Mouse (Mus musculus) midbrain, embryonic 14.5 days (tissue): ENCODE results near the gene Gm20388. TPM values are rescaled to one million over a fixed set of nuclear protein-coding genes. Genes with fewer than 3 reads are reported as not detected.

Source experiments
- ATAC-seq: fragments of 200-750 bp; cut with Nextera tagmentation; 2 replicates; pipeline ENCODE4 v1.8.0; 2017; ENCODE audit warnings: moderate number of reproducible peaks, moderate library complexity; ENCODE audit not compliant: low FRiP score, low TSS enrichment
- DNase-seq: peaks from one replicate; pipeline ENCODE4 v3.0.0-alpha.2; 2015
- H3K27ac ChIP-seq: fragments of 300-500 bp; sonication (generic); replicated peaks from 2 replicates; pipeline ENCODE4 v1.5.1; 2014; ENCODE audit warnings: mild to moderate bottlenecking, low read depth, low read length, moderate library complexity
- H3K27me3 ChIP-seq: fragments of 300-500 bp; sonication (generic); 2 replicates; pipeline ENCODE4 v1.6.1; 2014; ENCODE audit warnings: low read length, control low read depth, mixed read lengths; ENCODE audit not compliant: control insufficient read depth, insufficient read depth
- H3K36me3 ChIP-seq: fragments of 300-500 bp; sonication (generic); 2 replicates; pipeline ENCODE4 v1.6.1; 2014; ENCODE audit warnings: low read length, control low read depth; ENCODE audit not compliant: control insufficient read depth, insufficient read depth
- H3K4me1 ChIP-seq: fragments of 300-500 bp; sonication (generic); 2 replicates; pipeline ENCODE4 v1.6.1; 2014; ENCODE audit warnings: mild to moderate bottlenecking, antibody characterized with exemption, low read length, control low read depth; ENCODE audit not compliant: control insufficient read depth, insufficient read depth
- H3K4me2 ChIP-seq: fragments of 300-500 bp; sonication (generic); 2 replicates; pipeline ENCODE4 v1.6.1; 2014; ENCODE audit warnings: mild to moderate bottlenecking, low read length, moderate library complexity
- H3K4me3 ChIP-seq: fragments of 300-500 bp; sonication (generic); replicated peaks from 2 replicates; pipeline ENCODE4 v1.5.1; 2014; ENCODE audit warnings: low read depth, low read length
- H3K9ac ChIP-seq: fragments of 300-500 bp; sonication (generic); replicated peaks from 2 replicates; pipeline ENCODE4 v1.6.1; 2014; ENCODE audit warnings: mild to moderate bottlenecking, low read length, moderate library complexity
- H3K9me3 ChIP-seq: fragments of 300-500 bp; sonication (generic); 2 replicates; pipeline ENCODE4 v1.6.1; 2016; ENCODE audit warnings: low read length, control low read depth, mixed read lengths; ENCODE audit not compliant: control insufficient read depth
- WGBS: fragments of 180-500 bp; shearing (Covaris S2); extraction: QIAGEN DNeasy Blood & Tissue Kit; methylation state at CpG from one replicate; pipeline ENCODE4 v1.1.7; 2014; 5-methylcytosine and 5-hydroxymethylcytosine counted together
- polyA plus RNA-seq: library from polyadenylated mRNA; unstranded; fragments of >200 nt; fragmentation: Nextera tagmentation; extraction: Ambion mirVana; gene quantifications from 2 replicates; pipeline ENCODE4 v1.2.1, GENCODE M21; 2014

Gene Gm20388
- polyA plus RNA-seq, 1 experiment from 2014 or later: 4.1 TPM

DNA sequence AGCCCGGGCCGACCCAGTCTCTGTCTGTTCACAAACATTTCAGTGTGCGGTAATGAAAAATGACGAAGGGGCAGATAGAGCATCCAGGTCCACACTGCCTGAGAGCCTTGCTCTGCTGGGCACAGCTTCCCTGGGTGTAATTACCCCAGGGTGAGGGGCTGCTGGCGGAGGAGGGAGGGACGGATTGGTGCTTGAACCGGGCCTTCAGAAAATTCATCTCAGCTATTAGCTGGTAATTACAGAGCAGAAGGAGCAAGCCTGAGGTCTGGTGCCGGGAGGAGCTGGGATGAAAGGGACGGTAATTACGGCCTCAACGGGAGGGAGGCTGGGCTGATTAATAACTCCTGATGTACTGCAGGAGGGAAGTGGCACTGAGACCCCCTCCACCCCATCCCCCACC is 639.3 kb downstream of the Gm20388 start:
- H3K4me2 ChIP-seq: peak overlapping the region; percentile 49
- no peaks in the 10 kb centered on the region for H3K27me3 ChIP-seq
- peak overlapping the region; percentile 92 for H3K27ac ChIP-seq
- H3K4me1 ChIP-seq: peaks cover 78% of the 10 kb centered on the region
- peaks cover 9% of the 10 kb centered on the region; the same call in 1 of the 2 replicates for H3K36me3 ChIP-seq
- 9% methylated on average over 11 of the region's 11 CpGs for WGBS
- ATAC-seq (peak; percentile 51; the same call in 1 of the 2 replicates), DNase-seq (peak; percentile 64)
- peak overlapping the region; percentile 50 for H3K9ac ChIP-seq
- no peaks in the 10 kb centered on the region for H3K9me3 ChIP-seq
- no peak overlapping the region for H3K4me3 ChIP-seq

GRCm38 (mm10) chr8:120550430-120550829 is 639.8 kb downstream of the Gm20388 start:
- H3K9ac ChIP-seq: no peak overlapping the region; the same call in 1 of the 2 replicates
- no peaks in the 10 kb centered on the region for H3K9me3 ChIP-seq
- peak overlapping the region; percentile 49 for H3K4me2 ChIP-seq
- no peak overlapping the region for H3K4me3 ChIP-seq
- no peaks in the 10 kb centered on the region for H3K27me3 ChIP-seq
- peak overlapping the region; percentile 92 for H3K27ac ChIP-seq
- H3K4me1 ChIP-seq: peaks cover 79% of the 10 kb centered on the region
- DNase-seq: no peak
- H3K36me3 ChIP-seq: peaks cover 9% of the 10 kb centered on the region; the same call in 1 of the 2 replicates
- no peak for ATAC-seq
- WGBS: 17% methylated on average over 12 of the region's 12 CpGs

GRCm38 (mm10) chr8:120550937-120551676 is 640.5 kb downstream of the Gm20388 start:
- 71% methylated on average over 11 of the region's 11 CpGs for WGBS
- DNase-seq (peak; percentile 34), ATAC-seq (peak; percentile 15; the same call in 1 of the 2 replicates)
- no peak overlapping the region for H3K9ac ChIP-seq
- H3K4me2 ChIP-seq: peak overlapping the region; percentile 3; the same call in 1 of the 2 replicates
- no peaks in the 10 kb centered on the region for H3K27me3 ChIP-seq
- H3K9me3 ChIP-seq: no peaks in the 10 kb centered on the region
- peaks cover 9% of the 10 kb centered on the region; the same call in 1 of the 2 replicates for H3K36me3 ChIP-seq
- peaks cover 81% of the 10 kb centered on the region for H3K4me1 ChIP-seq
- peak overlapping the region; percentile 92 for H3K27ac ChIP-seq
- no peak overlapping the region for H3K4me3 ChIP-seq

DNA sequence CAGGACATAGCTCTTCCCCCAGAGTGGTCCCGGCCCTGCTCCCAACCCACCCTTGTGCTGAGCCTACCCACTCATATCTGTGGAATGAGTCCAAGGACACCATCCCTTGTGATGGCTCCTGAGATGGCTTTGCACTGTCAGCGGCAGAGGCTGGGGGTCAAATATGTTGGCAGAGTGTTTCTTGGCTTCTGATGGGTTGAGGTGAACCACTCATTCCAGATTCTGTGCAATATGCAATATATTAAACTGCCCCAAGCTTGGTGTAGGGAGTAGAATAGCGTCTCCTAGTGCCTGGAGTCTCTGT is 641.0 kb downstream of the Gm20388 start:
- peaks cover 81% of the 10 kb centered on the region for H3K4me1 ChIP-seq
- peak overlapping the region; percentile 92 for H3K27ac ChIP-seq
- no peak for ATAC-seq
- no peak for DNase-seq
- no peak overlapping the region for H3K4me3 ChIP-seq
- no peaks in the 10 kb centered on the region for H3K27me3 ChIP-seq
- no peak overlapping the region for H3K4me2 ChIP-seq
- no peak overlapping the region for H3K9ac ChIP-seq
- WGBS: 86% methylated on average over 3 of the region's 3 CpGs
- H3K36me3 ChIP-seq: peaks cover 9% of the 10 kb centered on the region; the same call in 1 of the 2 replicates
- no peaks in the 10 kb centered on the region for H3K9me3 ChIP-seq

DNA sequence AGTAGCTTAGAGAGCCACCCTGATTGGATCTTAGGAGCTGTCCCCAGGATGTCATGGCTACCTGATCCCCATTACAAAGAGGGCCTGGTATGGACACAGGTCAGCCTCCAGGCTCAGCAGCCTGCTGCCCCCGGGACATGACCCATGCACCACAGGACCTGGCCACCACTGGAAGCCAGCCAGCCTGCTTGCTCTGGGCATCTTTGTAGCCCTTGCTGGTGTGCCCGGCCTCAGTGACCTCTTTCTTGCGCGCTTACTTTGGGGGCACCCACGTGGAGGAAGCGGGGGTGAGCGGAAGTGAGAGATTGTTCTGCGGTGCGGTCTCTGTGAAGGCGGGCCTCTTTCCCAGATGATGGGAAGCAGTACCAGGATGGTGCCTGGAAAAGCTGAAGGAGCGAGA is 641.9 kb downstream of the Gm20388 start:
- Histone ChIP-seq H3K9me3 (no peaks in the 10 kb centered on the region), H3K4me1 (peaks cover 83% of the 10 kb centered on the region), H3K27me3 (no peaks in the 10 kb centered on the region), H3K4me2 (no peak overlapping the region), H3K27ac (0 out of 2 replicates have a peak overlapping the region, but pooled peaks have one; percentile 13), H3K36me3 (peaks cover 9% of the 10 kb centered on the region; the same call in 1 of the 2 replicates), H3K9ac (no peak overlapping the region), H3K4me3 (no peak overlapping the region)
- DNase-seq (no peak), ATAC-seq (no peak)
- 88% methylated on average over 11 of the region's 11 CpGs for WGBS

GRCm38 (mm10) chr8:120553441-120554123 is 642.9 kb downstream of the Gm20388 start:
- Histone ChIP-seq H3K4me1 (peaks cover 81% of the 10 kb centered on the region), H3K36me3 (peaks cover 9% of the 10 kb centered on the region; the same call in 1 of the 2 replicates), H3K27me3 (no peaks in the 10 kb centered on the region), H3K9ac (no peak overlapping the region), H3K4me2 (no peak overlapping the region), H3K27ac (0 out of 2 replicates have a peak overlapping the region, but pooled peaks have one; percentile 5), H3K9me3 (no peaks in the 10 kb centered on the region), H3K4me3 (no peak overlapping the region)
- WGBS: 85% methylated on average over 24 of the region's 24 CpGs
- no peak for ATAC-seq
- DNase-seq: no peak

DNA sequence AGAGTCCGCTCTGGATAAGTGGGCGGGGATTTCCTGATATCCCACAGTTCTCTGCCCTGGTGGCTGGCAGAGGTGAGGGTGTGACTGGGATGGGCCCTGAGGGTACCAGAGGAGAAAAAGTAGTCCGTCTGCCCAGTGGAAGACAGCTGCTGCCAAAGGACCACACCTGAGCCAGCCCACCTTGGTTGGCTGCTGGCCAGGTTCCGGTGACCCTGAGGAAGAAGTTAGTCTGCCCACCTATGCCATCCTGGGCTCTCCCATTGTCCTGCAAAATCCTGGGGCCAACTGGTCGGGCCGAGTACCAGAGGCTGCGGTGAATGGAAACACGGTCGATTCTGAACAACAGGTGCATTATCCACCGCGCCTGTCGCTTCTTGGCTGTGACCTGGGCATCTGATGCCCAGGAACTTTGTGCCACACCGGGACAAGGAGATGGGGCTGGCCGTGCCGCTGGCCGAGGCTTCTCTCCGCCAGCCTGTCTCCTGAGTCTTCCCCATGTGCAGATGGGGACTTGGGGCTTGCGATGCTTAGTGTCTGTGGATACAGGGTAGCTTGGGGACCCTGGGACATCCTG is 643.9 kb downstream of the Gm20388 start:
- DNase-seq: no peak
- no peak overlapping the region for H3K4me2 ChIP-seq
- peaks cover 78% of the 10 kb centered on the region for H3K4me1 ChIP-seq
- no peaks in the 10 kb centered on the region for H3K27me3 ChIP-seq
- ATAC-seq: no peak
- WGBS: 88% methylated on average over 18 of the region's 18 CpGs
- peaks cover 9% of the 10 kb centered on the region; the same call in 1 of the 2 replicates for H3K36me3 ChIP-seq
- H3K9me3 ChIP-seq: no peaks in the 10 kb centered on the region
- no peak overlapping the region for H3K4me3 ChIP-seq
- H3K9ac ChIP-seq: no peak overlapping the region
- H3K27ac ChIP-seq: no peak overlapping the region

DNA sequence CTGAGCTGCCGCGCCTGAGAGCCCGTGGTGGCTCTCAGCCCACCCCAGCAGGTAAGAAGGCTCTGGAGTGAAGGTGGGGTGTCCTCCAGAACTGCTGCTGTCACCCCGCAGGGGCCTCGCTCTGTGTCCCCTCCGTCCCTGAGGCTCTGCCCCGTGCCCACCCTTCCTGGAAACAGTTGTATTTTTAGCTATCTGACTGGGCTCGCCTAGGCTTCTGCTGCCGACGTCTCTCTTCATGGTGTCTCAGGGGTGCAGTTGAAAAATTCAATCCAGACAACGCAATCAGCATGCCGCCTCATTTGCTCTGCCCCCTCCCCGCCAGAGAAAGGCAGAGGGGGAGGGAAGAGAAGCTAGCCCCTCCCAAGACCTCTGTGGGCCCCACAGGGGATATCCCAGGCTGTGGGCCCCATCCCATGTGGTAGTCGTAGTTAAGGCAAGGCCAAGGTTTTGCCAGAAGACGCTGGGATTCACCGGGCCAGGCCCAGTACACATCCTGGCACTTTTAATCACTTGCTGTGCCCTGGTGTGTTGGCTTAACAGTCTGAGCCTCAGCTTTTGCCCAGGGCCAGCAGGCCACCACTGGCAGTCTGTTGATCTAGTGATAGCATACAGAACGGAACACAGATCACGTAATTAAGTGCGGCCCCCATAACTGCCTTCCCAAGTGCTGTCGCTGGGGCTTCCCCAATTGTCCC is 645.7 kb downstream of the Gm20388 start:
- Histone ChIP-seq H3K36me3 (peaks cover 9% of the 10 kb centered on the region; the same call in 1 of the 2 replicates), H3K27me3 (no peaks in the 10 kb centered on the region), H3K9me3 (no peaks in the 10 kb centered on the region), H3K4me3 (no peak overlapping the region), H3K27ac (peak overlapping the region; percentile 58), H3K9ac (peak overlapping the region; percentile 18; the same call in 1 of the 2 replicates), H3K4me2 (no peak overlapping the region), H3K4me1 (peaks cover 78% of the 10 kb centered on the region)
- no peak for ATAC-seq
- DNase-seq: no peak
- 42% methylated on average over 20 of the region's 20 CpGs for WGBS
